ENCODE assay signal across 24 mouse cellular contexts in the genomic region with DNA sequence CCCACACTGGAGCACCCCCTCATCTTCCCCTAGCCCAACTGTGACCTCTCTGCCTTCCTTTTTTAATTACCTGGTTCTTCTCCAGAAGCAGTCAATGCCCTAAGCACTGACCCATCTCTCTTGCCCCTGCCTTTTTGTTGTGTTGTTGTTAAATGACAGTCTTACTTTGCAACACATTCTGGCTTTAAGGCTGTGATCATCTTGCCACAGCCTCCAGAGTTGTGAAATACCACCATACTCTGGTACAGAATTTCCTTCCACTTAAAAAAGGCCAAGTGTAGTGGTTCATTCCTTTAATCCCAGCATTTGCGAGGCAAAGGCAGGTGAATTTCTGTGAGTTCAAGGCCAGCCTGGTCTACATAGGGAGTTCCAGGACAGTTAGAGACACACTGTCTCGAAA. TPM values are rescaled to one million over a fixed set of nuclear protein-coding genes. Genes with fewer than 3 reads are reported as not detected.
A peak's percentile ranks its signal among the peaks of the same experiment; 100 is the strongest.
DNase-seq lines count a peak whose midpoint lies in the region; ATAC-seq lines count a peak whose summit lies in the region.
"Had no signal": no experiment of that assay in that cellular context is flagged by ENCODE, and none has a peak within 500 bp of the region (broad histone marks: within the 10 kb centered on the region; RNA-seq: fewer than 3 reads in every experiment).

No protein-coding gene starts in this region.

- DNase-seq in liver (no peak), 416B (ENCODE audit: low read depth) (peak; percentile 55)
- no peak for DNase-seq in cerebellum, postnatal 4 days (ENCODE audit: low spot score in 2 of 2)
- no peak for DNase-seq in adrenal gland, postnatal 4 days (ENCODE audit: low spot score in 2 of 2)
- no peak for DNase-seq in left cerebral cortex, adult 11 months (ENCODE audit: low spot score)
- DNase-seq: adrenal gland, adult 2 months; adrenal gland, postnatal 10 days; adrenal gland, postnatal 25 days; cerebellum, adult 11-12 months; cerebellum, adult 2 months; cerebellum, adult 9-10 months; cerebellum, postnatal 10 days; cerebellum, postnatal 25 days; embryo, embryonic 11 days had no signal

- no peaks in the 10 kb centered on the region for H3K9me3 ChIP-seq in liver, embryonic 12.5 days (replicated peaks)
- H3K9me3 ChIP-seq: embryonic facial prominence, embryonic 13.5 days; embryonic facial prominence, embryonic 15.5 days; forebrain, embryonic 10.5 days; forebrain, embryonic 12.5 days had no signal

- H3K27ac ChIP-seq in liver, embryonic 12.5 days = peak overlapping the region; percentile 11; the same call in 1 of the 2 replicates
- H3K27ac ChIP-seq: embryonic facial prominence, embryonic 13.5 days; embryonic facial prominence, embryonic 15.5 days; forebrain, embryonic 10.5 days; forebrain, embryonic 12.5 days had no signal

- H3K9ac ChIP-seq in liver, embryonic 12.5 days = no peak overlapping the region
- H3K9ac ChIP-seq: embryonic facial prominence, embryonic 15.5 days; forebrain, embryonic 12.5 days had no signal

- H3K4me2 ChIP-seq in liver, embryonic 12.5 days = no peak overlapping the region
- H3K4me2 ChIP-seq: embryonic facial prominence, embryonic 13.5 days; embryonic facial prominence, embryonic 15.5 days; forebrain, embryonic 12.5 days had no signal

- WGBS in liver, embryonic 12.5 days (ENCODE audit: insufficient replicate concordance) = 72% methylated on average over 2 of the region's 2 CpGs

- peaks cover 80% of the 10 kb centered on the region for H3K36me3 ChIP-seq in liver, embryonic 12.5 days

- H3K4me1 ChIP-seq in liver, embryonic 12.5 days = peaks cover 56% of the 10 kb centered on the region

- no peak for ATAC-seq in liver, embryonic 12.5 days
- ATAC-seq in granulocyte monocyte progenitor cell, adult 5-6 weeks (replicated peaks; ENCODE audit: poor library complexity, severe bottlenecking) = peak; percentile 57
- ATAC-seq in megakaryocyte, adult 5-6 weeks (ENCODE audit: poor library complexity, severe bottlenecking) = peak; percentile 38; the same call in 1 of the 2 replicates
- ATAC-seq: forebrain, embryonic 14.5 days; forebrain, embryonic 16.5 days had no signal

- no peaks in the 10 kb centered on the region for H3K27me3 ChIP-seq in liver, embryonic 12.5 days (replicated peaks)
- H3K27me3 ChIP-seq: embryonic facial prominence, embryonic 13.5 days; embryonic facial prominence, embryonic 15.5 days; forebrain, embryonic 12.5 days had no signal

- no peak overlapping the region for H3K4me3 ChIP-seq in liver, embryonic 12.5 days
- H3K4me3 ChIP-seq: embryonic facial prominence, embryonic 13.5 days; embryonic facial prominence, embryonic 15.5 days; erythroblast, embryonic 14.5 days; forebrain, embryonic 10.5 days; forebrain, embryonic 12.5 days had no signal

RNA-seq across cellular contexts. Expression of gene Tbc1d24, which starts 14.4 kb away (rescaled TPM):
- polyA plus RNA-seq in liver, embryonic 12.5 days (2016; fragmentation: Nextera tagmentation; extraction: Ambion mirVana) = 11.1 and 11.9 TPM in 2 replicates
- 12.4 and 27.9 TPM in 2 replicates for total RNA-seq in granulocyte monocyte progenitor cell, adult 5-6 weeks (2014; fragmentation: Nextera tagmentation)
- 4.8 and 6.4 TPM in 2 replicates for total RNA-seq in granulocyte monocyte progenitor cell, adult 5-6 weeks (2017)
- 5.5 and 11.8 TPM in 2 replicates for total RNA-seq in megakaryocyte, adult 5-6 weeks (2015)
- total RNA-seq in megakaryocyte, adult 5-6 weeks (2017) = 4.0 and 4.6 TPM in 2 replicates
- total RNA-seq in adrenal gland, postnatal 4 days (2021) = 10 to 100 TPM; 13.7 to 15.9 TPM

RNA-seq across cellular contexts. Expression of gene Ntn3, which starts 18.4 kb away (rescaled TPM):
- 2.1 and 2.7 TPM in 2 replicates for polyA plus RNA-seq in liver, embryonic 12.5 days (2016; fragmentation: Nextera tagmentation; extraction: Ambion mirVana)
- total RNA-seq in granulocyte monocyte progenitor cell, adult 5-6 weeks (2014; fragmentation: Nextera tagmentation) = 0.11 TPM in 1 of 2 replicates, not detected in the other
- total RNA-seq in granulocyte monocyte progenitor cell, adult 5-6 weeks (2017) = 0.04 TPM in 1 of 2 replicates, not detected in the other
- total RNA-seq in megakaryocyte, adult 5-6 weeks (2015) = 0.11 TPM in 1 of 2 replicates, not detected in the other
- 0.08 TPM in 1 of 2 replicates, not detected in the other for total RNA-seq in megakaryocyte, adult 5-6 weeks (2017)
- 1 to 10 TPM; 7.6 to 8.2 TPM for total RNA-seq in adrenal gland, postnatal 4 days (2021)

RNA-seq across cellular contexts. Expression of gene Atp6v0c, which starts 21.4 kb away (rescaled TPM):
- polyA plus RNA-seq in liver, embryonic 12.5 days (2016; fragmentation: Nextera tagmentation; extraction: Ambion mirVana) = 371 and 388 TPM in 2 replicates
- 422 and 477 TPM in 2 replicates for total RNA-seq in granulocyte monocyte progenitor cell, adult 5-6 weeks (2014; fragmentation: Nextera tagmentation)
- 134 and 143 TPM in 2 replicates for total RNA-seq in granulocyte monocyte progenitor cell, adult 5-6 weeks (2017)
- 468 and 476 TPM in 2 replicates for total RNA-seq in megakaryocyte, adult 5-6 weeks (2015)
- total RNA-seq in megakaryocyte, adult 5-6 weeks (2017) = 175 and 180 TPM in 2 replicates
- total RNA-seq in adrenal gland, postnatal 4 days (2021) = 100 to 1,000 TPM; 344 to 347 TPM

RNA-seq across cellular contexts. Expression of gene Amdhd2, which starts 27.4 kb away (rescaled TPM):
- 20.9 and 22.7 TPM in 2 replicates for polyA plus RNA-seq in liver, embryonic 12.5 days (2016; fragmentation: Nextera tagmentation; extraction: Ambion mirVana)
- total RNA-seq in granulocyte monocyte progenitor cell, adult 5-6 weeks (2014; fragmentation: Nextera tagmentation) = 60.4 and 63.2 TPM in 2 replicates
- total RNA-seq in granulocyte monocyte progenitor cell, adult 5-6 weeks (2017) = 54.4 and 66.4 TPM in 2 replicates
- 28.8 and 36.3 TPM in 2 replicates for total RNA-seq in megakaryocyte, adult 5-6 weeks (2015)
- 44.4 and 68.1 TPM in 2 replicates for total RNA-seq in megakaryocyte, adult 5-6 weeks (2017)
- total RNA-seq in adrenal gland, postnatal 4 days (2021) = 10 to 100 TPM; 44.9 to 46.8 TPM

RNA-seq across cellular contexts. Expression of gene Tedc2, which starts 29.7 kb away (rescaled TPM):
- 12.3 and 12.6 TPM in 2 replicates for polyA plus RNA-seq in liver, embryonic 12.5 days (2016; fragmentation: Nextera tagmentation; extraction: Ambion mirVana)
- 11.3 and 13.8 TPM in 2 replicates for total RNA-seq in granulocyte monocyte progenitor cell, adult 5-6 weeks (2014; fragmentation: Nextera tagmentation)
- total RNA-seq in granulocyte monocyte progenitor cell, adult 5-6 weeks (2017) = 17.0 and 19.5 TPM in 2 replicates
- total RNA-seq in megakaryocyte, adult 5-6 weeks (2015) = 6.6 and 7.8 TPM in 2 replicates
- total RNA-seq in megakaryocyte, adult 5-6 weeks (2017) = 12.3 and 13.5 TPM in 2 replicates
- total RNA-seq in adrenal gland, postnatal 4 days (2021) = 10 to 100 TPM; 13.8 to 17.6 TPM

Comparison
In these comparisons a context has a peak if more than half of its experiments do, and no peak if none do; other contexts are left out.
1. RNA of gene Ntn3, which starts 18.4 kb away (total RNA-seq): 7.6 to 8.2 TPM in adrenal gland, postnatal 4 days; 0.04 to 0.11 TPM in granulocyte monocyte progenitor cell, adult 5-6 weeks and 0.08 to 0.11 TPM in megakaryocyte, adult 5-6 weeks; every median in the first group is over 4 times any median in the second.